Mouse (Mus musculus) myocyte (in vitro differentiated cells): ENCODE data around the gene Pah. TPM values are rescaled to one million over a fixed set of nuclear protein-coding genes. Genes with fewer than 3 reads are reported as not detected.

Source experiments
- H3K27me3 ChIP-seq: one replicate; pipeline ENCODE4 v1.6.1; 2011; ENCODE audit not compliant: control insufficient read depth, insufficient read depth, insufficient read length
- H3K36me3 ChIP-seq: one replicate; pipeline ENCODE4 v1.6.1; 2011; ENCODE audit not compliant: control insufficient read depth, insufficient read depth
- H3K4me2 ChIP-seq: one replicate; pipeline ENCODE4 v1.6.1; 2011; ENCODE audit warnings: low read depth, control low read depth
- H3K4me3 ChIP-seq: one replicate; pipeline ENCODE4 v1.5.1; 2011; ENCODE audit warnings: mild to moderate bottlenecking, control low read depth, moderate library complexity
- H3K79me2 ChIP-seq: one replicate; pipeline ENCODE4 v1.6.1; 2011; ENCODE audit not compliant: control insufficient read depth, insufficient read depth
- H3ac ChIP-seq: one replicate; pipeline ENCODE4 v1.6.1; 2011; ENCODE audit not compliant: control insufficient read depth, insufficient read length
- CEBPB ChIP-seq: IDR thresholded peaks from 2 replicates; pipeline ENCODE4 v1.6.1; 2011; ENCODE audit warnings: mild to moderate bottlenecking, moderate library complexity; ENCODE audit not compliant: poor library complexity, insufficient read depth, severe bottlenecking
- E2F4 ChIP-seq: IDR thresholded peaks from one replicate; pipeline ENCODE4 v1.6.1; 2011; ENCODE audit warnings: mild to moderate bottlenecking, control low read depth, moderate library complexity; ENCODE audit not compliant: insufficient read depth
- MAX ChIP-seq: IDR thresholded peaks from one replicate; pipeline ENCODE4 v1.6.1; 2011; ENCODE audit warnings: low read depth, mild to moderate bottlenecking, control low read depth
- MYOD1 ChIP-seq, 3 experiments: IDR thresholded peaks; one replicate each; pipeline ENCODE4 v1.6.1; 2011; ENCODE audit warnings: control low read depth in 2 of 3, low read depth in 2 of 3, mild to moderate bottlenecking in 2 of 3, moderate library complexity in 1 of 3; ENCODE audit not compliant: insufficient read length in 2 of 3, control insufficient read depth in 1 of 3
- MYOG ChIP-seq, 3 experiments: IDR thresholded peaks; one replicate each; pipeline ENCODE4 v1.6.1; 2011; ENCODE audit warnings: control low read depth in 2 of 3, low read depth in 2 of 3, mild to moderate bottlenecking in 2 of 3; ENCODE audit not compliant: insufficient read length in 2 of 3, control insufficient read depth in 1 of 3, insufficient read depth in 1 of 3
- POLR2A ChIP-seq: IDR thresholded peaks from one replicate; pipeline ENCODE4 v1.6.1; 2011; ENCODE audit warnings: low read depth, mild to moderate bottlenecking, control low read depth, moderate library complexity; ENCODE audit not compliant: insufficient read length
- POLR2AphosphoS2 ChIP-seq: IDR thresholded peaks from one replicate; pipeline ENCODE4 v1.6.1; 2011; ENCODE audit warnings: low read depth, control low read depth; ENCODE audit not compliant: insufficient read length
- REST ChIP-seq: IDR thresholded peaks from one replicate; pipeline ENCODE4 v1.6.1; 2011; ENCODE audit warnings: mild to moderate bottlenecking, control low read depth, moderate library complexity; ENCODE audit not compliant: insufficient read depth, insufficient read length
- SRF ChIP-seq: IDR thresholded peaks from one replicate; pipeline ENCODE4 v1.6.1; 2011; ENCODE audit warnings: low read depth; ENCODE audit not compliant: control insufficient read depth, insufficient read length
- TCF12 ChIP-seq: IDR thresholded peaks from one replicate; pipeline ENCODE4 v1.6.1; 2011; ENCODE audit warnings: mild to moderate bottlenecking, control low read depth; ENCODE audit not compliant: poor library complexity, insufficient read depth, severe bottlenecking
- TCF3 ChIP-seq: IDR thresholded peaks from one replicate; pipeline ENCODE4 v1.6.1; 2011; ENCODE audit warnings: low read depth, control low read depth; ENCODE audit not compliant: insufficient read length
- USF1 ChIP-seq: IDR thresholded peaks from one replicate; pipeline ENCODE4 v1.6.1; 2011; ENCODE audit warnings: low read depth, mild to moderate bottlenecking, control low read depth, moderate library complexity
- polyA plus RNA-seq: library from polyadenylated mRNA; unstranded; fragments of >200 nt; fragmentation: generic; extraction: Trizol; gene quantifications from one replicate; pipeline ENCODE4 v1.2.1, GENCODE M21; 2012; ENCODE audit warnings: missing spikeins

Gene Pah
- polyA plus RNA-seq, 1 experiment = not detected

DNA sequence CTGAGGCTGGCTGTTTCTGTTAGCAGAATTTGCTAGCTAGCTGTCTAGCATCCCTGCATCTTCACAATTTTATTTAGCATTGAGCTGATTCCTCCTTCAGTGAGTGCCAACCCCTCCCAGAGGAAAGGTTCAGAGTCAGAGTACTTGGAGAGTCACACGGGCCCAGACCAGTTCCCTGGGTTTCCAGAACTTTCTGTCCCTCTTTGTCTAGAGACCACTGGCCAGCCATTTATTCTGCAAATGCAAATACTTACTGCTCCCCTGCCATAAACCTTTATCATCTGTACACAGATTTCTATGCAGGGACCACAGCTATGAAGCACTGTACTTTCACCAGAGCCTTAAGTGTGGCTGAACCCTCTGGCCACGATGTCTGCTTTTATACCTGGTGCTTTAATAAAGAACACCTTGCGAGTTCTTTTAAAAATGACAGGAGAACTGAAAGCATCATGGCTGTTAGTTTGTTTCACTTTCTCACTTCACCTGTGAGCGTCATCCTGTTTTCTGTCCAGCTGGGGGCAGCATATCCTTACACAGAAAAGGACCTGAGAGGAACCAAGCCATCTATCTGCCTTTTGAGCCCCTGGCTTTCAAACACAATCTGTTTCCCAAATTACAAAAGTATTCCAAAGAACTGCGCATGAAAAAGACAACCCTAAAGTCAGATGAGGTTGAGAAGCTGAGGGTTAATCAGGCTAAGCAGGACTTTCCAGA lies 74.9 kb downstream of the Pah start:
- TF ChIP-seq MAX (no peak), TCF3 (no peak), MYOD1 (IDR thresholded peaks at IDR 0.05; ENCODE audit: control insufficient read depth in 1 of 3, insufficient read length in 2 of 3, low read depth in 2 of 3) (no peak), USF1 (no peak), TCF12 (no peak), REST (no peak), SRF (no peak), POLR2A (no peak), CEBPB (no peak), E2F4 (no peak), MYOG (IDR thresholded peaks at IDR 0.05; ENCODE audit: control insufficient read depth in 1 of 3, insufficient read depth in 1 of 3, insufficient read length in 2 of 3, low read depth in 2 of 3) (no peak), POLR2AphosphoS2 (no peak)
- Histone ChIP-seq H3K27me3 (no peaks in the 10 kb centered on the region), H3ac (no peak overlapping the region), H3K4me3 (no peak overlapping the region), H3K36me3 (no peaks in the 10 kb centered on the region), H3K79me2 (no peaks in the 10 kb centered on the region), H3K4me2 (peak overlapping the region; percentile 45)

DNA sequence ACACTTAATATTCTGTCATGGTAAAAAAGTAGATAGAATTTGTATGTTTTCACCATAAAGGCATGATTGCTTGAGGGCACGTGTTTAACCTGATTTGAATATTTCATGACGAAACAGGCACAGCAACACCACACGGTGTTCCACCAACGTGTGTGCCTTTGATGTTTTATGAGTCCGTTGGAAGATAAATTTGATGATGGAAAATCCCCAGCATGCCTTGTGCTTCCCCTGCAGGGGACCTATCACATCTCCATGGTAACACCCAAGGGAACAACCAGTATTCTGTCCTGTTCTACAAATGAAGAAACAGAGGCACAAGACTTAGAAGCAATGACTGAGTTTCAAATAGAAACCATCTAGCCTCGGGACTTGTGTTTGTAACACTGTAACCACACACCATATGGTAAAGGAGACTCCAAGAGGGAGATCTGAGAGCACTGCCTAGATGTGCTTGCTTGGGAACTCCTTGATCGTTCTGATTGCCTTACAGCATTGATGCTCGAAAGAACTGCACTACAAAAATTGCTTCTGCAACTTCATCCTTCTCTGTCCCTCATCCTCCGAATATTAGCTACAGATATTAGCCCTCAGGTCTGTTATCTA lies 75.6 kb downstream of the Pah start:
- Histone ChIP-seq H3ac (no peak overlapping the region), H3K27me3 (no peaks in the 10 kb centered on the region)

DNA sequence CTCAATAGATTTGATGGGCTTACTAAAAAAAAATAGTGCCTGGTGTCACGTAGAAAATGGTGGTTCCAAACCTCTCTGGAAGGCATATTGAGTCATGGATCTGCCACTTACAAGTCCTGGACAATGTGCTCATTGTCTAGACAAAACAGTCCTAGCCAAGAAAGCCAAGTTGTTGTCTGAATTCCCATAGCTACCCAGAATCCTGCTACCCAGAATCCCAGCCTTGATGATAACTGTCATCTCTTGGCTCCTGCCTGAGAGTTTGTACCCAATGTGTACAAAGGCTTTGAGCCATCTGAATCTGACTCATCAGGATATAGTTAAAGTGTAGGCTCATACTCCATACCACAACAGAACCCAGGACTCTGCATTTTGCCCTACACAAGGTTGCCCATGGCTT lies 80.6 kb downstream of the Pah start:
- no peaks in the 10 kb centered on the region for H3K27me3 ChIP-seq
- TF ChIP-seq CEBPB (no peak), USF1 (no peak), POLR2A (no peak), E2F4 (no peak), SRF (no peak), REST (no peak)
- no peak overlapping the region for H3ac ChIP-seq
- H3K79me2 ChIP-seq = no peaks in the 10 kb centered on the region
- no peak overlapping the region for H3K4me3 ChIP-seq
- no peaks in the 10 kb centered on the region for H3K36me3 ChIP-seq
- H3K4me2 ChIP-seq = no peak overlapping the region

More for the DNA sequence above, 75.6 kb downstream of the Pah start:
- Histone ChIP-seq H3K4me3 (no peak overlapping the region), H3K4me2 (peak overlapping the region; percentile 3), H3K79me2 (no peaks in the 10 kb centered on the region), H3K36me3 (no peaks in the 10 kb centered on the region)
- no peak for TF ChIP-seq MAX
- no peak for TF ChIP-seq POLR2A
- no peak for TF ChIP-seq MYOG (IDR thresholded peaks at IDR 0.05; ENCODE audit: control insufficient read depth in 1 of 3, insufficient read depth in 1 of 3, insufficient read length in 2 of 3, low read depth in 2 of 3)
- no peak for TF ChIP-seq USF1
- no peak for TF ChIP-seq REST
- TF ChIP-seq TCF12 = no peak
- TF ChIP-seq TCF3 = no peak
- no peak for TF ChIP-seq POLR2AphosphoS2
- TF ChIP-seq MYOD1 (IDR thresholded peaks at IDR 0.05; ENCODE audit: control insufficient read depth in 1 of 3, insufficient read length in 2 of 3, low read depth in 2 of 3) = no peak
- no peak for TF ChIP-seq SRF
- no peak for TF ChIP-seq E2F4
- no peak for TF ChIP-seq CEBPB

DNA sequence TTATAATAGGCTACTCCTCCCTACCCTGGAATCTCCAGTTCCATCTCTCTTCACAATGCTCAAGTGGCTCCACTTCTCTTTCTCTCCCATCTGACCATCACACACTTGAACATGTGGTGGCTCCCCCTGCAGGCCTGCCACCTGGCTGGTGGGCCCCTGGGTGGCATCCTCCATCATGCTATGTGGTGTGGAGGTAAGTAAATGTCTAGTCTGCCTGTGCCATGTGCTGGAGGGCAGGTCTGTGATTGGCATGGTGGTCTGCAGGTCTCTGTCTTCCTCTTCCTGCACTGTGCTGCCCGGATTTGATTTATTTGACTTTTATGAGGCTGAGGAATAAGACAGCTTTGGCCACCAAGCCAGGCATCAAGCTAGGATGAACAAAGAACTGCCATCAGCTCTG lies 103.6 kb downstream of the Pah start:
- Histone ChIP-seq H3K27me3 (no peaks in the 10 kb centered on the region), H3K4me3 (no peak overlapping the region), H3K79me2 (no peaks in the 10 kb centered on the region), H3K4me2 (no peak overlapping the region), H3K36me3 (no peaks in the 10 kb centered on the region), H3ac (no peak overlapping the region)
- TF ChIP-seq MYOD1 (IDR thresholded peaks at IDR 0.05; ENCODE audit: control insufficient read depth in 1 of 3, insufficient read length in 2 of 3, low read depth in 2 of 3) (no peak), USF1 (no peak), MYOG (IDR thresholded peaks at IDR 0.05; ENCODE audit: control insufficient read depth in 1 of 3, insufficient read depth in 1 of 3, insufficient read length in 2 of 3, low read depth in 2 of 3) (no peak), POLR2A (no peak), POLR2AphosphoS2 (no peak), MAX (no peak), E2F4 (no peak), TCF3 (no peak), TCF12 (no peak), CEBPB (no peak), SRF (no peak), REST (no peak)

Other genes with a start within 250 kb of the Pah start
- gene Ascl1, start 28.1 kb upstream of the Pah start, polyA plus RNA-seq = not detected